Mouse (Mus musculus): ENCODE results near the gene Slc36a2.

DNA sequence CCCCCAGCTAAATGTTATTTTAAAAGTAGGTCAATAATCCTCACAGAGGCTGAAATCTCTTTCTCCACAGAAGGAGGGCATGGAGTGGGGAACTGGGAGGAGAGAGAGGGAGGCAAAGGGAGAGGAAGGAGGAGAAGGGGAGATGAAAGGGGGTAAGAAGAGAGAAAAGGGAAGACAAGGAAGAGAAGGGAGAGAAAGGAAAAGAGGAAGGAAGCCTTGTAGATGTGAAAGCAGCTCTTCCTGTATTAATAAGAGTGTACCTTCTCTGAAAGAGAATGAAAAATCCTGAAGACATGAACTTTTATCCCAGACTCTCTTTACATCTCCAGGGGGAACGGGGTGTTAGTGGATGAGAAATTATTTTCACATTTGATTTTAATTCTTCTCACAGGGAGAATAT is 63.4 kb downstream of the Slc36a2 start:
- TF ChIP-seq POLR2A (IDR thresholded peaks at IDR 0.05; ENCODE audit: insufficient read depth, low read depth, low read length): no peak
- no peak for TF ChIP-seq CTCF (IDR thresholded peaks at IDR 0.05; ENCODE audit: insufficient read depth, low read depth, low read length)
